Mouse (Mus musculus) urinary bladder, postnatal 4 days (tissue): Measurements from ENCODE around the gene Ets1.

Experiments
- DNase-seq, 2 experiments: peaks; one replicate each; pipeline ENCODE4 v3.0.0; 2021 to 2022; ENCODE audit warnings: low spot score in 2 of 2

Gene Ets1

GRCm38 (mm10) chr9:32758280-32758905 is 122.4 kb downstream of the Ets1 start:
- no peak for DNase-seq

- no peak for DNase-seq
Measured at GRCm38 (mm10) chr9:32760649-32761157, 124.7 kb downstream of the Ets1 start.

GRCm38 (mm10) chr9:32761326-32761725 is 125.3 kb downstream of the Ets1 start:
- no peak for DNase-seq

GRCm38 (mm10) chr9:32764374-32764773 is 128.4 kb downstream of the Ets1 start:
- no peak for DNase-seq

GRCm38 (mm10) chr9:32765123-32765522 is 129.1 kb downstream of the Ets1 start:
- DNase-seq = no peak

GRCm38 (mm10) chr9:32778866-32779265 is 142.8 kb downstream of the Ets1 start:
- DNase-seq = no peak

GRCm38 (mm10) chr9:32782391-32783092 is 146.5 kb downstream of the Ets1 start:
- DNase-seq = no peak

- no peak for DNase-seq
Measured at GRCm38 (mm10) chr9:32787091-32787490, 151.1 kb downstream of the Ets1 start.

GRCm38 (mm10) chr9:32787615-32788014 is 151.6 kb downstream of the Ets1 start:
- no peak for DNase-seq

- DNase-seq = no peak
Measured at GRCm38 (mm10) chr9:32789306-32789705, 153.3 kb downstream of the Ets1 start.

- DNase-seq = peak in 1 of 2 experiments; percentile 25
Measured at GRCm38 (mm10) chr9:32791699-32792098, 155.7 kb downstream of the Ets1 start.

GRCm38 (mm10) chr9:32798171-32798570 is 162.2 kb downstream of the Ets1 start:
- DNase-seq = no peak

- DNase-seq = no peak
Measured at GRCm38 (mm10) chr9:32806106-32806505, 170.1 kb downstream of the Ets1 start.
